Mouse (Mus musculus) intestine, embryonic 15.5 days (tissue): ENCODE measurements around the gene Btnl10. TPM values are rescaled to one million over a fixed set of nuclear protein-coding genes. Genes with fewer than 3 reads are reported as not detected.
A peak's percentile ranks its signal among the peaks of the same experiment; 100 is the strongest.

Experiments used
- ATAC-seq: fragments of 200-750 bp; cut with Nextera tagmentation; 2 replicates; pipeline ENCODE4 v1.8.0; 2017; ENCODE audit warnings: moderate TSS enrichment, moderate library complexity
- H3K27ac ChIP-seq: fragments of 300-500 bp; sonication (generic); 2 replicates; pipeline ENCODE4 v1.5.1; 2015; ENCODE audit warnings: mild to moderate bottlenecking, inconsistent platforms
- H3K27me3 ChIP-seq: fragments of 300-500 bp; sonication (generic); replicated peaks from 2 replicates; pipeline ENCODE4 v1.6.1; 2015; ENCODE audit warnings: inconsistent platforms
- H3K36me3 ChIP-seq: fragments of 300-500 bp; sonication (generic); 2 replicates; pipeline ENCODE4 v1.6.1; 2015; ENCODE audit warnings: inconsistent platforms
- H3K4me1 ChIP-seq: fragments of 300-500 bp; sonication (generic); replicated peaks from 2 replicates; pipeline ENCODE4 v1.6.1; 2015; ENCODE audit warnings: inconsistent platforms
- H3K4me2 ChIP-seq: fragments of 300-500 bp; sonication (generic); replicated peaks from 2 replicates; pipeline ENCODE4 v1.6.1; 2015; ENCODE audit warnings: mild to moderate bottlenecking, inconsistent platforms
- H3K4me3 ChIP-seq: fragments of 300-500 bp; sonication (generic); replicated peaks from 2 replicates; pipeline ENCODE4 v1.5.1; 2015; ENCODE audit warnings: inconsistent platforms
- H3K9ac ChIP-seq: fragments of 300-500 bp; sonication (generic); 2 replicates; pipeline ENCODE4 v1.6.1; 2015; ENCODE audit warnings: inconsistent platforms
- H3K9me3 ChIP-seq: fragments of 300-500 bp; sonication (generic); 2 replicates; pipeline ENCODE4 v1.6.1; 2016; ENCODE audit warnings: inconsistent platforms
- WGBS: fragments of 180-500 bp; shearing (Covaris S2); methylation state at CpG from one replicate; pipeline ENCODE4 v1.1.7; 2015; 5-methylcytosine and 5-hydroxymethylcytosine counted together
- polyA plus RNA-seq: library from polyadenylated mRNA; unstranded; fragments of >200 nt; fragmentation: Nextera tagmentation; extraction: Ambion mirVana; gene quantifications from 2 replicates; pipeline ENCODE4 v1.2.1, GENCODE M21; 2015

Gene Btnl10
- polyA plus RNA-seq, 1 experiment from 2014 or later = 0.34 TPM

- ATAC-seq = peak; percentile 95
- WGBS = under 1% methylated on average over 49 of the region's 49 CpGs
Measured at GRCm38 (mm10) chr11:58954420-58955142, 36.9 kb downstream of the Btnl10 start, which contains the start of the genes Hist3h2a and Trim17. Gene Hist3h2a, plus strand, starts transcription at chr11:58954685. Gene Trim17, plus strand, starts transcription at chr11:58954685.

GRCm38 (mm10) chr11:58955143-58955867, 37.6 kb downstream of the Btnl10 start:
- under 1% methylated on average over 20 of the region's 20 CpGs for WGBS
- Histone ChIP-seq H3K4me2 (peak overlapping the region; percentile 88), H3K36me3 (no peaks in the 10 kb centered on the region), H3K27ac (peak overlapping the region; percentile 100), H3K4me1 (peaks cover 25% of the 10 kb centered on the region), H3K9me3 (no peaks in the 10 kb centered on the region), H3K9ac (peak overlapping the region; percentile 95), H3K4me3 (peak overlapping the region; percentile 82), H3K27me3 (no peaks in the 10 kb centered on the region)
- ATAC-seq = peak; percentile 24

More at GRCm38 (mm10) chr11:58954420-58955142, 36.9 kb downstream of the Btnl10 start, which contains the start of the genes Hist3h2a and Trim17:
- H3K27me3 ChIP-seq = no peaks in the 10 kb centered on the region
- peaks cover 25% of the 10 kb centered on the region for H3K4me1 ChIP-seq
- peak within 1 kb of the TSS; percentile 95 for H3K9ac ChIP-seq
- H3K27ac ChIP-seq = peak within 1 kb of the TSS; percentile 100
- H3K36me3 ChIP-seq = no peaks in the 10 kb centered on the region
- peak within 1 kb of the TSS; percentile 82 for H3K4me3 ChIP-seq
- H3K4me2 ChIP-seq = peak within 1 kb of the TSS; percentile 88
- no peaks in the 10 kb centered on the region for H3K9me3 ChIP-seq

GRCm38 (mm10) chr11:58955868-58956257, 38.2 kb downstream of the Btnl10 start:
- Histone ChIP-seq H3K27ac (peak overlapping the region; percentile 100), H3K27me3 (no peaks in the 10 kb centered on the region), H3K4me1 (peaks cover 25% of the 10 kb centered on the region), H3K36me3 (no peaks in the 10 kb centered on the region), H3K9ac (peak overlapping the region; percentile 95), H3K9me3 (no peaks in the 10 kb centered on the region), H3K4me3 (peak overlapping the region; percentile 82), H3K4me2 (peak overlapping the region; percentile 88)
- WGBS = 8% methylated on average over 8 of the region's 8 CpGs
- ATAC-seq = no peak

DNA sequence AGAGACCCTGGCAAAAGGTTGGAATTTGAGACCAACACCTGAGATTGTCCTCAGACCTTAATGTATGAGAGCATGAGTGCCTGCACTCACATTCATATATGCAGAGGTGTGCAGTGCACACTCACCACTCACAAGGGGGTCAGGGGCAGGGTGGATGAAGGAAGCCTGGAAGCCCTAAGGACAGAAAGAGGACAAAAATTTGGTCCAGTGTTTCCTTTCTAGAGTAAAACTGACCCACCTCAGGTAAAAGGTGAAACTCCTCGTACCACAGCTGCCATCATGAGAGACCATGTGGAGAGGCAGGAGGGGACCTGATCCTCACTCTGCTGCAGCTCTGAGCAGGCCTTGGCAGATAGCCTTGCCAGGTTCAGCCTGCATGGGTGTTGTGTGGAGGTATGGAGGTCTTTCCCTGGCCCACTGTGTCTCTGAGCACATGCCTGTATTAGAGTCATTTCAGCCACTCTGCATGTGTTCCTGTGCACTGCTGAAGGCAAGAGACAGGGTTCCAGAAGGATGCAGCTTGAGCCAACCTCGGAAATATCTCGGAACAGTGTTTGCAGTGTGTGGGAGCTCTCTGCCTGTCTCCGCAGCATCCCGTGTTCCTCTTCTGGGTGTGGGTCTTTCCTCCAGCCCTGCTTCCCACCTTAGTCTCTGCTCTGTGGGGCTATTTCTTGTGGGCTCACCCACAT, 39.7 kb downstream of the Btnl10 start:
- H3K36me3 ChIP-seq = no peaks in the 10 kb centered on the region
- peaks cover 8% of the 10 kb centered on the region; the same call in 1 of the 2 replicates for H3K27me3 ChIP-seq
- H3K4me3 ChIP-seq = no peak overlapping the region; the same call in 1 of the 2 replicates
- H3K4me1 ChIP-seq = peaks cover 25% of the 10 kb centered on the region
- H3K27ac ChIP-seq = no peak overlapping the region
- H3K9ac ChIP-seq = no peak overlapping the region; the same call in 1 of the 2 replicates
- no peak for ATAC-seq
- WGBS = 78% methylated on average over 5 of the region's 5 CpGs
- peak overlapping the region; percentile 88 for H3K4me2 ChIP-seq
- no peaks in the 10 kb centered on the region for H3K9me3 ChIP-seq

- Histone ChIP-seq H3K27me3 (peaks cover 11% of the 10 kb centered on the region; the same call in 1 of the 2 replicates), H3K9ac (no peak overlapping the region), H3K4me1 (peaks cover 20% of the 10 kb centered on the region), H3K27ac (no peak overlapping the region), H3K36me3 (no peaks in the 10 kb centered on the region), H3K4me2 (no peak overlapping the region), H3K9me3 (no peaks in the 10 kb centered on the region), H3K4me3 (no peak overlapping the region)
- WGBS = 85% methylated on average over 6 of the region's 6 CpGs
- no peak for ATAC-seq
Measured at GRCm38 (mm10) chr11:58958536-58958935, 40.8 kb downstream of the Btnl10 start.

- no peak for ATAC-seq
Measured at GRCm38 (mm10) chr11:58959186-58959825, 41.6 kb downstream of the Btnl10 start.

DNA sequence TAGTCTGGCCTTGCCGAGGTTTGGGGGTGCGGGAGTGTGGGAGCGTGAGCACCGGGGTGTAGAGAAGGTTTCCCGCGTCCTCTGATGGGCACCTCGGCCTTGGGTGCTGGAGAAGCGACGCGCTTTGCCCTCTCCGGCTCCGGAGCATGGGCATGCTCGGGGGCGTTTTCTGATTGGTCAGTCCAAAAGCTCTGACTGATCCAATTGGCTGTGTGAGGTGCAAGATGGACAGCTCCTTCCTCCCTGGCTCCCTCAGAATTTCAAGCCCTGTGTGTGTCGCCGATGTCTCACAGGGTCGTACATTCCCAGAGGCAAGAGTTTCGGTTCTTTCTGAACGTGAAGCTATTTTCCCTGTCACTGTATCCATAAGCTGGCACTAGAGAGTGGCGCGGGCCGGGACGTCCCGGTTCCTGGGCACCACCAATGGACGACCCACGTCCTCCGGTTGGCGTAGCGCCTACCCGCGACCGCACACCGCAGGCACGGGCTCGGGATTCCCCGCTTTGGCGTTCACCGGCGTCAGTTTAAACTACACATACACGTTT, 42.3 kb downstream of the Btnl10 start:
- Histone ChIP-seq H3K4me2 (peak overlapping the region; percentile 82), H3K27ac (no peak overlapping the region), H3K4me1 (peaks cover 19% of the 10 kb centered on the region), H3K27me3 (peaks cover 11% of the 10 kb centered on the region; the same call in 1 of the 2 replicates), H3K9ac (0 out of 2 replicates have a peak overlapping the region, but pooled peaks have one; percentile 12), H3K9me3 (no peaks in the 10 kb centered on the region), H3K36me3 (no peaks in the 10 kb centered on the region), H3K4me3 (peak overlapping the region; percentile 51)
- peak; percentile 88 for ATAC-seq
- 2% methylated on average over 40 of the region's 40 CpGs for WGBS

More at GRCm38 (mm10) chr11:58959186-58959825, 41.6 kb downstream of the Btnl10 start:
- Histone ChIP-seq H3K4me2 (peak overlapping the region; percentile 82), H3K27me3 (peaks cover 11% of the 10 kb centered on the region; the same call in 1 of the 2 replicates), H3K9ac (0 out of 2 replicates have a peak overlapping the region, but pooled peaks have one; percentile 12), H3K36me3 (no peaks in the 10 kb centered on the region), H3K9me3 (no peaks in the 10 kb centered on the region), H3K4me1 (peaks cover 19% of the 10 kb centered on the region), H3K27ac (no peak overlapping the region), H3K4me3 (peak overlapping the region; percentile 51)
- 28% methylated on average over 15 of the region's 15 CpGs for WGBS

- ATAC-seq = no peak
- no peak overlapping the region for H3K27ac ChIP-seq
- WGBS = 58% methylated on average over 50 of the region's 50 CpGs
Measured at GRCm38 (mm10) chr11:58961364-58962177, 43.9 kb downstream of the Btnl10 start.

DNA sequence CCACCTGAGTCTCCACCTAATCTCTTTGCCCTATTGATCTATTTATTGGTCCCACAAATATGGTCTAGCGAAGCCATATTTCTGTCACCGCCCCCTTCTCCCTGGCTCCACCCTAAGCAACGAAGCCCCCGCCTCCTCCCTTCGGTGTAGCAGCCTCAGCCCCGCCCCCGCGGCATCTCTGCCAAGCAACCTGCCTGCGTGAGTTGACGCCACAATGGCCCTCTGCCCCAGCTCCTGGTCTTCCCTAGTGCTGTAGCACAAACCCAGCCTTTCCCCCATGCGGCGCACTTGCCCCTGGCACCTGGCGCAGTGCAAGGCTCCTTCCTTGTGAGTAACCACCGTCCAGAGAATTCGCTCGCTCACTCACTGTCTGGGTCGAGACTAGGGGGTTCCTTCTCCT, 45.8 kb downstream of the Btnl10 start:
- H3K27ac ChIP-seq = no peak overlapping the region
- H3K9ac ChIP-seq = no peak overlapping the region
- H3K9me3 ChIP-seq = no peaks in the 10 kb centered on the region
- H3K4me2 ChIP-seq = 0 out of 2 replicates have a peak overlapping the region, but pooled peaks have one; percentile 6
- WGBS = 37% methylated on average over 17 of the region's 17 CpGs
- H3K4me3 ChIP-seq = no peak overlapping the region
- H3K36me3 ChIP-seq = no peaks in the 10 kb centered on the region
- H3K27me3 ChIP-seq = peaks cover 11% of the 10 kb centered on the region; the same call in 1 of the 2 replicates
- H3K4me1 ChIP-seq = peaks cover 12% of the 10 kb centered on the region
- no peak for ATAC-seq

More at GRCm38 (mm10) chr11:58961364-58962177, 43.9 kb downstream of the Btnl10 start:
- Histone ChIP-seq H3K36me3 (no peaks in the 10 kb centered on the region), H3K4me2 (no peak overlapping the region), H3K4me3 (no peak overlapping the region), H3K27me3 (peaks cover 11% of the 10 kb centered on the region; the same call in 1 of the 2 replicates), H3K4me1 (peaks cover 24% of the 10 kb centered on the region), H3K9me3 (no peaks in the 10 kb centered on the region), H3K9ac (no peak overlapping the region)

GRCm38 (mm10) chr11:58964216-58964615, 46.5 kb downstream of the Btnl10 start:
- Histone ChIP-seq H3K9me3 (no peaks in the 10 kb centered on the region), H3K4me2 (no peak overlapping the region), H3K4me3 (no peak overlapping the region), H3K4me1 (peaks cover 15% of the 10 kb centered on the region), H3K36me3 (no peaks in the 10 kb centered on the region), H3K27ac (no peak overlapping the region), H3K27me3 (peaks cover 11% of the 10 kb centered on the region; the same call in 1 of the 2 replicates), H3K9ac (no peak overlapping the region)
- WGBS = 89% methylated on average over 7 of the region's 7 CpGs
- ATAC-seq = no peak
